Mouse (Mus musculus) E14TG2a.4 (cell line): ENCODE results near the gene Actrt2.

ENCODE experiments used
- CTCF ChIP-seq: conservative IDR thresholded peaks from 2 replicates; pipeline ENCODE4 v1.5.1; 2014; ENCODE audit warnings: low read length
- NANOG ChIP-seq: IDR thresholded peaks from 2 replicates; pipeline ENCODE4 v1.6.1; 2014; ENCODE audit warnings: borderline replicate concordance, low read length, mixed read lengths
- POU5F1 ChIP-seq: IDR thresholded peaks from 2 replicates; pipeline ENCODE4 v1.6.1; 2014; ENCODE audit warnings: low read length, borderline replicate concordance

GRCm38 (mm10) chr4:154675441-154676000, 7.9 kb upstream of the Actrt2 start:
- TF ChIP-seq CTCF = no peak
- TF ChIP-seq NANOG = no peak
- TF ChIP-seq POU5F1 = no peak
